Mouse (Mus musculus): ENCODE data around the gene Fbxl12. TPM values are rescaled to one million over a fixed set of nuclear protein-coding genes. Genes with fewer than 3 reads are reported as not detected.
A peak's percentile ranks its signal among the peaks of the same experiment; 100 is the strongest.

Gene Fbxl12
- polyA plus RNA-seq, 1 experiment from 2014 or later = 14.3 TPM

DNA sequence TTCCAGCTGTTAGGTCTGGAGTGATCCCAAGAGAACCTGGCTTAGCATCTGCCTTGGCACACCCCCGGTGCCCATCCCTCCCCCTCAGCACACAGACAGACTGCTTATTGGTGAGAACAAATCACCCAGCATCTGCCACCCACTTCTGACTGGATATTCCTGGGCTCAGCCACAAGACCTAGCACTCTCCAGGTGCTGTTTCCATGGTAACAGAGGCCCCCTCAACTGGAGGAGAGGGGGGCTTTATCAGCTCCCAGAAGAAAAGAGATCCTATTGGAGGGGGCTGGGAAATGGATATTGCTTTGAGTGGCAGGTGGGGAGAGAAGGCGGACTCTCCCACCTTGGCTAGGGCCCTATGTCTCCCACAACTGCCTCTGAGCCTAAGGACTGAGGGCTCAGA lies 19.4 kb upstream of the Fbxl12 start:
- ATAC-seq (ENCODE audit: low FRiP score) = peak; percentile 13; the same call in 1 of the 2 replicates
- Histone ChIP-seq H3K4me2 (replicated peaks; ENCODE audit: low read depth, low read length) (no peak overlapping the region), H3K4me1 (replicated peaks; ENCODE audit: control insufficient read depth, insufficient read depth, low read length) (peaks cover 19% of the 10 kb centered on the region), H3K27me3 (ENCODE audit: control insufficient read depth, insufficient read depth, low read length) (no peaks in the 10 kb centered on the region), H3K27ac (ENCODE audit: low read depth, low read length) (peak overlapping the region; percentile 80), H3K36me3 (ENCODE audit: control insufficient read depth, insufficient read depth, low read length) (peaks cover 8% of the 10 kb centered on the region; the same call in 1 of the 2 replicates), H3K9ac (ENCODE audit: low read depth, low read length) (no peak overlapping the region), H3K4me3 (ENCODE audit: low read depth, low read length) (no peak overlapping the region), H3K9me3 (ENCODE audit: control insufficient read depth, low read length) (no peaks in the 10 kb centered on the region)
- no peak for DNase-seq (ENCODE audit: low spot score)
- WGBS = 88% methylated on average over 2 of the region's 2 CpGs

DNA sequence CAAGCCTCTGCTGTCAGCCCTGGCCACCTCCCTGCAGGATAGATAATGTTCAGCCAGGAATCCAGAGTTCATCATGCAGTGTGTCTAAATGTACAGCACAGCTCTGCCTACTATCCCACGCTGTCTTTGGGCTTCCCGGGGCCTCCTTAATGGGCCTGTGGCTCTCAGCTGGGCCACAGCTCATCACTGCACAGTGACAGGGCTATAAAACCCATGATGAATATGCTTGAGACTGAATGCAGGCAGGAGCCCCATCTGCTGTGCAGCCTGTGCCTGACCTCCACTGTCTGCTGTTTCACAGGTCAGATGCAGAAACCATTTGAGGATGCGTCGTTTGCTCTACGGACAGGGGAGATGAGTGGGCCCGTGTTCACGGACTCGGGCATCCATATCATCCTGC lies 18.3 kb upstream of the Fbxl12 start:
- H3K27ac ChIP-seq (ENCODE audit: low read depth, low read length) = peak overlapping the region; percentile 80
- no peaks in the 10 kb centered on the region for H3K9me3 ChIP-seq (ENCODE audit: control insufficient read depth, low read length)
- H3K4me3 ChIP-seq (ENCODE audit: low read depth, low read length) = no peak overlapping the region
- DNase-seq (ENCODE audit: low spot score) = peak; percentile 48
- H3K27me3 ChIP-seq (ENCODE audit: control insufficient read depth, insufficient read depth, low read length) = no peaks in the 10 kb centered on the region
- WGBS = 72% methylated on average over 8 of the region's 8 CpGs
- peaks cover 19% of the 10 kb centered on the region for H3K4me1 ChIP-seq (replicated peaks; ENCODE audit: control insufficient read depth, insufficient read depth, low read length)
- H3K9ac ChIP-seq (ENCODE audit: low read depth, low read length) = 0 out of 2 replicates have a peak overlapping the region, but pooled peaks have one; percentile 19
- peak; percentile 74 for ATAC-seq (ENCODE audit: low FRiP score)
- H3K36me3 ChIP-seq (ENCODE audit: control insufficient read depth, insufficient read depth, low read length) = peaks cover 8% of the 10 kb centered on the region; the same call in 1 of the 2 replicates
- no peak overlapping the region for H3K4me2 ChIP-seq (replicated peaks; ENCODE audit: low read depth, low read length)

DNA sequence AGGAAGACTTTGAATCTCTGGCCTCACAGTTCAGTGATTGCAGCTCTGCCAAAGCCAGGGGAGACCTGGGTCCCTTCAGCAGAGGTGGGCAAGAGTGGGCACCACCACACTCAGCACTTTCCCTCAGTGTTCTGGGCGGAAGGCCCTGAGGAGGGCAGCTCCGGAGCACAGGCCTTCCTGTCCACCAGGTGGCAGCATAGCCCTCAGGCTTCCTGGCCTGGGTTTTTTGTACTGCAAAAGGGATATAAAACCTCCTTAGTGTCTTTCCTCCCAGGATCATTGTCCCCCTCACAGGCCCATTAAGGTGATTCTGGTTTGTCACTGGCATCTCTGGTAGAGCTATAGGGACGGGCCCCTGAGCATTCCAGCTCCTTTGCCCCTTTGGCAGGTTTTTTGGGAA lies 17.8 kb upstream of the Fbxl12 start:
- no peak overlapping the region for H3K9ac ChIP-seq (ENCODE audit: low read depth, low read length)
- DNase-seq (ENCODE audit: low spot score) (peak; percentile 84), ATAC-seq (ENCODE audit: low FRiP score) (peak; percentile 41)
- peak overlapping the region; percentile 80 for H3K27ac ChIP-seq (ENCODE audit: low read depth, low read length)
- no peaks in the 10 kb centered on the region for H3K9me3 ChIP-seq (ENCODE audit: control insufficient read depth, low read length)
- H3K4me1 ChIP-seq (replicated peaks; ENCODE audit: control insufficient read depth, insufficient read depth, low read length) = peaks cover 19% of the 10 kb centered on the region
- H3K36me3 ChIP-seq (ENCODE audit: control insufficient read depth, insufficient read depth, low read length) = peaks cover 10% of the 10 kb centered on the region; the same call in 1 of the 2 replicates
- no peak overlapping the region for H3K4me3 ChIP-seq (ENCODE audit: low read depth, low read length)
- H3K27me3 ChIP-seq (ENCODE audit: control insufficient read depth, insufficient read depth, low read length) = no peaks in the 10 kb centered on the region
- no peak overlapping the region for H3K4me2 ChIP-seq (replicated peaks; ENCODE audit: low read depth, low read length)
- WGBS = 59% methylated on average over 3 of the region's 3 CpGs

DNA sequence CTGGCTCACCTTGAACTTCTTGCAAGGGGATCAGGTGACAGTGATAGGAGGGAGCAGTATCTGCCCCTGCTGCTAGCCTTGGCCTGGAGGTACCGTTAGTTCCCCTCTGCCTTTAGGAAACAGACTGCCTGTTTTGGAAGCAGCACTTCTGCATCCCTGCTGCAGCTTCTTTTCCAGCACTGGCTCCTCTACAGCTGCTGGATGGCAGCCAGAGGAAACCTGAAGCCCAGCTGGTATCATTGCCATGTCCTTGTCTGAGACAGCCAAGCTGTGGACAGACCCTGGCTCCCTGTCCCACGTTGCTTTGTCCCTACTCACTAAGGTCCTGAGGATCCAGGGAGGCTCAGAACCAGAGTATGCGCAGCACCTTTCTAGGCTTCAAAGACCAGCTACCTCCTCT lies 13.0 kb upstream of the Fbxl12 start:
- no peak overlapping the region for H3K27ac ChIP-seq (ENCODE audit: low read depth, low read length)
- WGBS = 89% methylated on average over 3 of the region's 3 CpGs

DNA sequence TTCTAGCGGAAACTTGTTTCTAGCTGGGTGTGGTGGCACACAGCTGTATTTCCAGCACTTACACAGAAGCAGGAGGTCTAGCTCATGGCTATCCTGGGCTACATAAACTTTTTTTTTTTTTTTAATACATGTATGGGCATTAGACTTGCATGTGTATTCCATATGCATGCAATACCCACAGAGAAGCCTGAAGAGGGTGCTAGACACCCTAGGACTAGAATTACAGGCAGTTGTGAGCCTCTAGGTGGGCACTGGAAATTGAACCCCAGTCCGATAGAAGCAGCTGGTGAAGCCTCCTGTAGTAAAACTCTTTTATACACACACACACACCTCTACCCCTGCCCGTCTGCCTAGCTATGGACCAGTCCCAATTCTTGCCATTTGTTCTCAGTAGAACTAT lies 9.3 kb upstream of the Fbxl12 start:
- 0 out of 2 replicates have a peak, but pooled peaks cover 3% of the 10 kb centered on the region for H3K36me3 ChIP-seq (ENCODE audit: control insufficient read depth, insufficient read depth, low read length)
- H3K4me2 ChIP-seq (replicated peaks; ENCODE audit: low read depth, low read length) = no peak overlapping the region
- H3K4me3 ChIP-seq (ENCODE audit: low read depth, low read length) = no peak overlapping the region
- no peaks in the 10 kb centered on the region for H3K27me3 ChIP-seq (ENCODE audit: control insufficient read depth, insufficient read depth, low read length)
- DNase-seq (ENCODE audit: low spot score) = no peak
- H3K9me3 ChIP-seq (ENCODE audit: control insufficient read depth, low read length) = no peaks in the 10 kb centered on the region
- no peak overlapping the region for H3K9ac ChIP-seq (ENCODE audit: low read depth, low read length)
- WGBS = 83% methylated on average over 3 of the region's 3 CpGs
- peaks cover 8% of the 10 kb centered on the region; the same call in 1 of the 2 replicates for H3K4me1 ChIP-seq (replicated peaks; ENCODE audit: control insufficient read depth, insufficient read depth, low read length)
- no peak overlapping the region for H3K27ac ChIP-seq (ENCODE audit: low read depth, low read length)
- ATAC-seq (ENCODE audit: low FRiP score) = no peak

More for the DNA sequence above, 13.0 kb upstream of the Fbxl12 start:
- H3K4me1 ChIP-seq (replicated peaks; ENCODE audit: control insufficient read depth, insufficient read depth, low read length) = peaks cover 6% of the 10 kb centered on the region; the same call in 1 of the 2 replicates
- DNase-seq (ENCODE audit: low spot score) (no peak), ATAC-seq (ENCODE audit: low FRiP score) (no peak)
- H3K27me3 ChIP-seq (ENCODE audit: control insufficient read depth, insufficient read depth, low read length) = no peaks in the 10 kb centered on the region
- H3K4me3 ChIP-seq (ENCODE audit: low read depth, low read length) = no peak overlapping the region
- H3K9me3 ChIP-seq (ENCODE audit: control insufficient read depth, low read length) = no peaks in the 10 kb centered on the region
- H3K36me3 ChIP-seq (ENCODE audit: control insufficient read depth, insufficient read depth, low read length) = peaks cover 11% of the 10 kb centered on the region; the same call in 1 of the 2 replicates
- no peak overlapping the region for H3K4me2 ChIP-seq (replicated peaks; ENCODE audit: low read depth, low read length)
- no peak overlapping the region for H3K9ac ChIP-seq (ENCODE audit: low read depth, low read length)

- 0% methylated on average over 25 of the region's 25 CpGs for WGBS
- peak overlapping the region; percentile 10; the same call in 1 of the 2 replicates for H3K27ac ChIP-seq (ENCODE audit: low read depth, low read length)
- H3K4me3 ChIP-seq (ENCODE audit: low read depth, low read length) = peak overlapping the region; percentile 98
- DNase-seq (ENCODE audit: low spot score) (no peak), ATAC-seq (ENCODE audit: low FRiP score) (peak; percentile 49; the same call in 1 of the 2 replicates)
- no peaks in the 10 kb centered on the region for H3K9me3 ChIP-seq (ENCODE audit: control insufficient read depth, low read length)
- H3K27me3 ChIP-seq (ENCODE audit: control insufficient read depth, insufficient read depth, low read length) = no peaks in the 10 kb centered on the region
- H3K9ac ChIP-seq (ENCODE audit: low read depth, low read length) = peak overlapping the region; percentile 89
- peaks cover 8% of the 10 kb centered on the region; the same call in 1 of the 2 replicates for H3K4me1 ChIP-seq (replicated peaks; ENCODE audit: control insufficient read depth, insufficient read depth, low read length)
- H3K36me3 ChIP-seq (ENCODE audit: control insufficient read depth, insufficient read depth, low read length) = 0 out of 2 replicates have a peak, but pooled peaks cover under 1% of the 10 kb centered on the region
- peak overlapping the region; percentile 72 for H3K4me2 ChIP-seq (replicated peaks; ENCODE audit: low read depth, low read length)
Observed at GRCm38 (mm10) chr9:20652260-20652658, 7.7 kb upstream of the Fbxl12 start.

DNA sequence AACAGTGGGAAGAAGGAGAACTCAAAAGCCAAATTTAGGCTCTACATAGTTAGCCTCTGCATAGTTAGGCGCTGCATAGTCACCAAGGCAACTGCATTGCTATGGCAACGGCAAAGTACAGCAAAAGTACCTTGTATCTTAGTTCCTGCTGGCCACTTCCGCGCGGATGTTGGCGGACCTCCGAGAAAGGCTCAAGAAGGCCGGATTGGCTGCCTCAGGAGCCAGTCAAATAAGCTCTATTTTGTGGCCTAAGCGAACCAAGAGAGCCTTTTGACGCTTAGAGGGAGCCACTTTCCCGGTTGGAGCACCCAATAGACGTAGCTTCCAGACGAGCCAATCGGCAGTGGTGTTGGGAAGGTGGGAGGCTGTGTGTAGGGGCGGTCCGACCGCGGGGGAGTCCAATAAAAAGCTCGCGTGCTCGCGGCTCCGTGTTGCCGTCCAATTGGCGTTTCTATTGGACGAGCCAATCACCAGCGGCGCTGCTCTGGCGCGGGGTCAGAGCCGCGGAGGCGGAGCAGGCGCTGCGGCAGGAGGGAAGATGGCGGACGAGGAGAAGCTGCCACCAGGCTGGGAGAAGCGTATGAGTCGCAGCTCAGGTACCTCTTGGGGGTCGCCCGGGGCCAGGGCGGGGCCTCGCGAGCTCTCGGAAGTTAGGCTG lies 7.2 kb upstream of the Fbxl12 start, which contains the start of gene Pin1:
Pin1 (plus strand) TSS at position 494 of the 658 bp plus-strand sequence.
- peak within 1 kb of the TSS; percentile 72 for H3K4me2 ChIP-seq (replicated peaks; ENCODE audit: low read depth, low read length)
- H3K36me3 ChIP-seq (ENCODE audit: control insufficient read depth, insufficient read depth, low read length) = no peaks in the 10 kb centered on the region
- ATAC-seq (ENCODE audit: low FRiP score) = peak; percentile 100

DNA sequence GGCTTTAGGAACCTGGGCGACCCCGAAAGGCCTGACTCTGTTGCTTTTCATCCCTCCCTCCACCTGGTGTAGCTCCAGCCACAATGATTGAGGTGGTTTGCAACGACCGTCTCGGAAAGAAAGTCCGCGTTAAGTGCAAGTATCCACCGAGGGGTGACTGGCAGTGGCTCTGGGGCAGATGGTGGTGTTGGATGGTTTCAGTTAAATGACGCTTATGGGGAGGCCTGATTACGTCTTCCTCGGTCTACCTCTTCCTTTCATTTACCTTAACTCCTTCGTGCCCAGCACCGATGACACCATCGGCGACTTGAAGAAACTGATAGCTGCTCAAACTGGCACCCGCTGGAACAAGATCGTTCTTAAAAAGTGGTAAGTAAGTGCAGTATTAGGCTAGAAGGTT lies 554 bp upstream of the Fbxl12 start:
- H3K4me2 ChIP-seq (replicated peaks; ENCODE audit: low read depth, low read length) = peak overlapping the region; percentile 97
- H3K9ac ChIP-seq (ENCODE audit: low read depth, low read length) = peak overlapping the region; percentile 49
- H3K4me3 ChIP-seq (ENCODE audit: low read depth, low read length) = peak overlapping the region; percentile 83
- 6% methylated on average over 17 of the region's 17 CpGs for WGBS
- no peak overlapping the region for H3K27ac ChIP-seq (ENCODE audit: low read depth, low read length)
- ATAC-seq (ENCODE audit: low FRiP score) = no peak
- no peaks in the 10 kb centered on the region for H3K36me3 ChIP-seq (ENCODE audit: control insufficient read depth, insufficient read depth, low read length)
- no peaks in the 10 kb centered on the region for H3K27me3 ChIP-seq (ENCODE audit: control insufficient read depth, insufficient read depth, low read length)
- H3K4me1 ChIP-seq (replicated peaks; ENCODE audit: control insufficient read depth, insufficient read depth, low read length) = peaks cover 2% of the 10 kb centered on the region; the same call in 1 of the 2 replicates
- no peaks in the 10 kb centered on the region for H3K9me3 ChIP-seq (ENCODE audit: control insufficient read depth, low read length)
- DNase-seq (ENCODE audit: low spot score) = no peak

More for the DNA sequence above, 7.2 kb upstream of the Fbxl12 start, which contains the start of gene Pin1:
- H3K27ac ChIP-seq (ENCODE audit: low read depth, low read length) = peak within 1 kb of the TSS; percentile 10; the same call in 1 of the 2 replicates
- no peaks in the 10 kb centered on the region for H3K27me3 ChIP-seq (ENCODE audit: control insufficient read depth, insufficient read depth, low read length)
- peak; percentile 95 for DNase-seq (ENCODE audit: low spot score)
- peak within 1 kb of the TSS; percentile 89 for H3K9ac ChIP-seq (ENCODE audit: low read depth, low read length)
- WGBS = under 1% methylated on average over 45 of the region's 45 CpGs
- H3K9me3 ChIP-seq (ENCODE audit: control insufficient read depth, low read length) = no peaks in the 10 kb centered on the region
- peak within 1 kb of the TSS; percentile 98 for H3K4me3 ChIP-seq (ENCODE audit: low read depth, low read length)
- H3K4me1 ChIP-seq (replicated peaks; ENCODE audit: control insufficient read depth, insufficient read depth, low read length) = peaks cover 8% of the 10 kb centered on the region; the same call in 1 of the 2 replicates
